Mouse (Mus musculus) forebrain, embryonic 12.5 days (tissue): ENCODE data around the gene Sergef. TPM values are rescaled to one million over a fixed set of nuclear protein-coding genes. Genes with fewer than 3 reads are reported as not detected.

ENCODE experiments used
- ATAC-seq: fragments of 200-750 bp; cut with Nextera tagmentation; 2 replicates; pipeline ENCODE4 v1.8.0; 2017; ENCODE audit warnings: moderate TSS enrichment; ENCODE audit not compliant: low FRiP score
- H3K27ac ChIP-seq: fragments of 300-500 bp; sonication (generic); 2 replicates; pipeline ENCODE4 v1.5.1; 2016; ENCODE audit warnings: mild to moderate bottlenecking
- H3K27me3 ChIP-seq: fragments of 300-500 bp; sonication (generic); 2 replicates; pipeline ENCODE4 v1.6.1; 2016; ENCODE audit warnings: mild to moderate bottlenecking
- H3K36me3 ChIP-seq: fragments of 300-500 bp; sonication (generic); replicated peaks from 2 replicates; pipeline ENCODE4 v1.6.1; 2016; ENCODE audit warnings: mild to moderate bottlenecking
- H3K4me1 ChIP-seq: fragments of 300-500 bp; sonication (generic); 2 replicates; pipeline ENCODE4 v1.6.1; 2016
- H3K4me2 ChIP-seq: fragments of 300-500 bp; sonication (generic); 2 replicates; pipeline ENCODE4 v1.6.1; 2016; ENCODE audit warnings: mild to moderate bottlenecking, moderate library complexity
- H3K4me3 ChIP-seq: fragments of 300-500 bp; sonication (generic); replicated peaks from 2 replicates; pipeline ENCODE4 v1.5.1; 2016; ENCODE audit warnings: mild to moderate bottlenecking
- H3K9ac ChIP-seq: fragments of 300-500 bp; sonication (generic); 2 replicates; pipeline ENCODE4 v1.6.1; 2016; ENCODE audit warnings: mild to moderate bottlenecking
- H3K9me3 ChIP-seq: fragments of 300-500 bp; sonication (generic); 2 replicates; pipeline ENCODE4 v1.6.1; 2016
- WGBS: fragments of 180-500 bp; shearing (Covaris S2); methylation state at CpG from one replicate; pipeline ENCODE4 v1.1.7; 2016; 5-methylcytosine and 5-hydroxymethylcytosine counted together
- polyA plus RNA-seq: library from polyadenylated mRNA; unstranded; fragments of >200 nt; fragmentation: Nextera tagmentation; extraction: Ambion mirVana; gene quantifications from 2 replicates; pipeline ENCODE4 v1.2.1, GENCODE M21; 2016

The Sergef gene
- polyA plus RNA-seq, 1 experiment from 2014 or later, result 19.0 TPM

DNA sequence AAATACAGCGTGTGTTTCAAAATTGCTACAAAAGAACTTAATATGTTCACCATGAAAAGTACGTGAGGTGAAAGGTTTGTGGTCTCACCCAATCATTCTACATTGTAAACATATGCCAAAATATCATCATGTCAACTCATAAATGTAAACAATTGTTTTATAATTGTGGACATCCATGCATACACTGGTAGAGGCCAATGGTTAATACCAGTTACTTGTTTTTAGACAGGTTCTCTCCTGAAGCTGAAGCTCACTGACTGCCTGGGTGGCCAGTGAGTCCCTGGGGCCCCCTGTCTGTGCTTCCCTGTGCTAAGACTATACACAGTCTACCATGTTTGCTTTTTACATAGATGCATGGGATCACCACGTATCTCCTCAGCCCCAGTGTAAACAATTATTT lies 91.5 kb downstream of the Sergef start:
- Histone ChIP-seq H3K27me3 (no peaks in the 10 kb centered on the region), H3K36me3 (no peaks in the 10 kb centered on the region), H3K4me1 (peaks cover 19% of the 10 kb centered on the region), H3K4me3 (no peak overlapping the region), H3K27ac (no peak overlapping the region), H3K9me3 (no peaks in the 10 kb centered on the region), H3K4me2 (no peak overlapping the region), H3K9ac (no peak overlapping the region)
- no peak for ATAC-seq
- WGBS, result 92% methylated on average over 3 of the region's 3 CpGs

DNA sequence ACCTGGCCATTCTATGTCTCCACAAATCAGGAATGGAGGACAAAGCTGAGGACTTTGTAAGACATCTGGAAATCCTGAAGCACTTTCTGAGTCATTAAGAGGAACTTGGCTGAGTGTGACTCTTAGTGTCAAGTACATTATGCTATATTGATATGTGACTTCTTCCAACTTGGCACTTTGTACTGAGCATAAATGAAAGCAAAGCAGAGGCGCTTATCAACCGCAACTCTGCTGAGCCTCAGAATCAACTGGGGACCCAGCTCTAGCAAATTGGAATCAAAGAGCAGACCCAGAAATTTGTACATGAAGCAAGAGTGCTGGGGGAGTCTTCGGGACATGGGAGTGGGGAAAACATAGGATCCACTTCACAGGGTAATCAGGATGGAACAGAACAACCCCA lies 92.0 kb downstream of the Sergef start:
- H3K4me3 ChIP-seq, result no peak overlapping the region
- no peak overlapping the region for H3K4me2 ChIP-seq
- peaks cover 19% of the 10 kb centered on the region for H3K4me1 ChIP-seq
- WGBS, result 97% methylated on average over 3 of the region's 3 CpGs
- no peaks in the 10 kb centered on the region for H3K9me3 ChIP-seq
- H3K36me3 ChIP-seq, result no peaks in the 10 kb centered on the region
- no peaks in the 10 kb centered on the region for H3K27me3 ChIP-seq
- no peak overlapping the region for H3K9ac ChIP-seq
- no peak overlapping the region for H3K27ac ChIP-seq
- no peak for ATAC-seq

DNA sequence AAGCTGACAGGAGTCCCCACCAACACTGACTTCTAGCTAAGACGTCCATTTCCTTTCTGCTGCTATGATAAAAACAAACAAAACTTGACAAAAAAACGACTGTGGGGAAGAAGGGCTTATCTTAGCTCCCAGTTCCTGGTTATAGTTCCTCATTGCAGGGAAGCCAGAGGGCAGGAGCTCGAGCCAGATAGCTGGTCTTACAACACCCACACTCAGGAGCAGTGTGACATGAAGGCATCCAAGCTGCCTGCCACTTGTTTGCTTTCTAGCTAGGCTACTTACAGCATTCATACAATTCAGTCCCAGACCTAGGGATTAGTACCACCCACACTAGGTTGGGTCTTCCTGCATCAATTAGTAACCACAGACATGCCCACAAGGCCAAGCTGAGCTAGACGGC lies 93.1 kb downstream of the Sergef start:
- 68% methylated on average over 4 of the region's 4 CpGs for WGBS
- Histone ChIP-seq H3K27me3 (no peaks in the 10 kb centered on the region), H3K4me3 (no peak overlapping the region), H3K36me3 (no peaks in the 10 kb centered on the region), H3K9ac (no peak overlapping the region), H3K9me3 (no peaks in the 10 kb centered on the region), H3K4me2 (no peak overlapping the region), H3K27ac (no peak overlapping the region), H3K4me1 (peaks cover 14% of the 10 kb centered on the region)
- ATAC-seq, result no peak

DNA sequence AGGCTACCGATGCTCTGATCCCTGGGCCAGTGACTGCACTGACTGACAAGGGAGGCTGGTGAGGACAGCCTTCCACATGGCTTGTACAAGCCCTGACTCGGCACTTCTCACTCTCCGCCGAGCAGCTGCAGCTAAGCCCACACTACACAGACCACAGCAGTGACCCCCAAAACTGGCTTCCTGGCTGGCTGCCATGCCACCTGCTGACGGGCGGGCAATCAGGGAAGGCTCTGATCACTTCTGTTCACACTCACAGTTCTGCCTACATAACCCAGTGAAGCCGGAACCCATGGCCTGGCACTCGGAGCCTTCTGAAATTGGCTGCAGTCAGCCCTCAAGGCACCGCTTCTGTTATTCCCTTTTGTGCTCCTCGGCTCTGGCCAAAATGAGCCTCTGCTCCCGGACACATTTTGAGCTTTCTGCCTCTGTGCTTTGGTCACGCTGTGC lies 95.4 kb downstream of the Sergef start:
- Histone ChIP-seq H3K36me3 (no peaks in the 10 kb centered on the region), H3K27ac (no peak overlapping the region), H3K4me3 (no peak overlapping the region), H3K9me3 (no peaks in the 10 kb centered on the region), H3K4me1 (peaks cover 7% of the 10 kb centered on the region; the same call in 1 of the 2 replicates), H3K27me3 (no peaks in the 10 kb centered on the region), H3K4me2 (no peak overlapping the region), H3K9ac (no peak overlapping the region)
- peak; percentile 55; the same call in 1 of the 2 replicates for ATAC-seq
- WGBS, result 81% methylated on average over 12 of the region's 12 CpGs

DNA sequence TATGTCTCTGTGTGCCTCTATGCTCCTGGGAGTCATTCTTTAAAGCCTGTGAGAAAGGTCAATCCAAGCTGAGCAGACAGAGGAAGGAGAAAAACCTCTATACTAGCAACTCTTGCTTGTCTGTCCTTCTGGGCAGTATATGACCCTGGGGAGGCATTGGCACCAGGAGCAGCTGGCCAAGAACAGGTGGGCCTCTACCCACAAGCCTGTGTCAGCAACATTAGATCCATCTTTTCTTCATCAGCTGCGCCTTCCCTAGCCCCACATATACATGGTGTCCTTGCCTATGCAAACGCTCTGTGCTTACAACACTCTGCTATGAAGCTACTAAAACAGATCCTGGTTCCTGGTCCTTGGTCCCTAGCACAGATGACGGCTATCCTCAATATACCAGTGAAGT lies 97.5 kb downstream of the Sergef start:
- H3K9me3 ChIP-seq, result no peaks in the 10 kb centered on the region
- H3K4me1 ChIP-seq, result peaks cover 12% of the 10 kb centered on the region; the same call in 1 of the 2 replicates
- H3K27me3 ChIP-seq, result no peaks in the 10 kb centered on the region
- 94% methylated on average over 3 of the region's 3 CpGs for WGBS
- H3K36me3 ChIP-seq, result no peaks in the 10 kb centered on the region
- H3K9ac ChIP-seq, result no peak overlapping the region
- H3K27ac ChIP-seq, result no peak overlapping the region
- no peak for ATAC-seq
- no peak overlapping the region for H3K4me3 ChIP-seq
- H3K4me2 ChIP-seq, result no peak overlapping the region

DNA sequence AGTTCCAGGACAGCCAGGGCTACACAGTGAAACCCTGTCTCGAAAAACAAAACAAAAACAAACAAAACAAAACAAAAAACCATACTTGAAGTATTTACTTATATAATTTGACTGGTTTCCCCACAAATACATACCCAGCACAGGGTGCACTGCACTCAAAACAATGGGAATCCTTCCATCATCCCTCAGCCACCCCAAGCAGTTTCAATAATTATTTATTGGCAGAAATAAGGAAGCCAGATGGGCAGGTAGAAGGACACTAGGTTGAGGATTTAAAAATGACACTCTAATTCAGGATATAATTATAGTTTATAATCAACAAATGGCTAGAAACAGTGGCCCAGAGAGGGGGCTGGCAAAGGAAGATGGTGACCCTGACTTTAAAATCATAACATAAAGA lies 99.0 kb downstream of the Sergef start:
- Histone ChIP-seq H3K9ac (no peak overlapping the region), H3K4me3 (no peak overlapping the region), H3K4me1 (peaks cover 19% of the 10 kb centered on the region), H3K9me3 (no peaks in the 10 kb centered on the region), H3K36me3 (no peaks in the 10 kb centered on the region), H3K27ac (no peak overlapping the region), H3K4me2 (no peak overlapping the region), H3K27me3 (no peaks in the 10 kb centered on the region)
- 88% methylated on average over 1 of the region's 1 CpGs for WGBS
- ATAC-seq, result no peak

DNA sequence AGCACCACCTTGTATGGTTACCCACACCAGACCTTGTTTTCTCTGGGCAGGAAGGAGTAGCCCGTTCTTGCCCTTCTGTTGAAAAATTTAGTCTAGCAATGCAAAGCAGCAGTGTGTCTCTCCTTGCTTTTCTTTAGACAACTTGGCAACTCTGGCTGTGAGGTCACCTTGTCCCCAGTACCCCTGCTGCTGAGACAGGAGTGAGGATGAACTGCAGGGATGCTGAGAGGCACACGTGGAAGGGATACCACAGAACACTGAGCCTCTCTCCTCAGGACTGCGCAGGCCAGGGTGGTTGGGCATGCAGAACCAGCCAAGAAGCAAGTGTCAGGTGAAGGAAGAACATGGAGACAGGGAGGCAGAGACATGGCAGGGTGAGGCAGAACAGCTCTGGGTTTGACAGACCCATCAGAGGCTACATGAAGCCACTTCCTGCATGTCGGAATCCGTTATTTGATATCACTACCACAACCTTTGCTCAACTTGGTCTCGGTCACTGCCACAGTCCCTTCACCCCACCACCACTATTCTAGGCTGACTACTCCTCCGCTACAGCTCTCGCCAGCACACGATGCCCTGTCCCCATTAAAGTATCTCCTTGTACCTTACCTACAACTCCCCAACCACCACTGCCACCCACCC lies 103.0 kb downstream of the Sergef start:
- WGBS, result 87% methylated on average over 9 of the region's 9 CpGs
- Histone ChIP-seq H3K4me1 (peaks cover 26% of the 10 kb centered on the region), H3K4me3 (no peak overlapping the region), H3K4me2 (no peak overlapping the region), H3K27me3 (no peaks in the 10 kb centered on the region), H3K9me3 (no peaks in the 10 kb centered on the region), H3K9ac (no peak overlapping the region), H3K36me3 (no peaks in the 10 kb centered on the region), H3K27ac (no peak overlapping the region)
- ATAC-seq, result no peak

DNA sequence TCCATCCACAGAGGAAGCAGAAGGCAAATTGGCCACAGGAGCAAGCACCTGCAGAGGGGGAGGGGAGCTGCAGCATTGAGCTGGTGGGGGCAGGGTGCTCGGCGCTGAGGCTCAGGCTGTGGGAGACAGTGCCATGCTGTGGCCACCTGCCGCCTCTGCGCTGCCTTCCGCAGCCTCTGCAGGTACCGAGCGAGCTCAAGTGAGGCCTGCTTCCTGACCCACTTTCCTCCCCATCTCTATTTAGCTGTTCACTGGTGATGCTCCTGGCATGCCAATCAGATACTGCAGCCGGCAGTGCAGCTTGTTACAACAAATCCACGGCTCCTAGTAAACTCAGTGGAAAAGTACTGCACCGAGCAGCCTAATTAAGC lies 104.2 kb downstream of the Sergef start:
- H3K36me3 ChIP-seq, result no peaks in the 10 kb centered on the region
- peaks cover 26% of the 10 kb centered on the region for H3K4me1 ChIP-seq
- no peaks in the 10 kb centered on the region for H3K9me3 ChIP-seq
- H3K4me3 ChIP-seq, result no peak overlapping the region
- peak overlapping the region; percentile 19 for H3K4me2 ChIP-seq
- H3K27ac ChIP-seq, result 0 out of 2 replicates have a peak overlapping the region, but pooled peaks have one; percentile 37
- no peaks in the 10 kb centered on the region for H3K27me3 ChIP-seq
- 14% methylated on average over 10 of the region's 10 CpGs for WGBS
- ATAC-seq, result peak; percentile 91
- H3K9ac ChIP-seq, result 0 out of 2 replicates have a peak overlapping the region, but pooled peaks have one; percentile 5

DNA sequence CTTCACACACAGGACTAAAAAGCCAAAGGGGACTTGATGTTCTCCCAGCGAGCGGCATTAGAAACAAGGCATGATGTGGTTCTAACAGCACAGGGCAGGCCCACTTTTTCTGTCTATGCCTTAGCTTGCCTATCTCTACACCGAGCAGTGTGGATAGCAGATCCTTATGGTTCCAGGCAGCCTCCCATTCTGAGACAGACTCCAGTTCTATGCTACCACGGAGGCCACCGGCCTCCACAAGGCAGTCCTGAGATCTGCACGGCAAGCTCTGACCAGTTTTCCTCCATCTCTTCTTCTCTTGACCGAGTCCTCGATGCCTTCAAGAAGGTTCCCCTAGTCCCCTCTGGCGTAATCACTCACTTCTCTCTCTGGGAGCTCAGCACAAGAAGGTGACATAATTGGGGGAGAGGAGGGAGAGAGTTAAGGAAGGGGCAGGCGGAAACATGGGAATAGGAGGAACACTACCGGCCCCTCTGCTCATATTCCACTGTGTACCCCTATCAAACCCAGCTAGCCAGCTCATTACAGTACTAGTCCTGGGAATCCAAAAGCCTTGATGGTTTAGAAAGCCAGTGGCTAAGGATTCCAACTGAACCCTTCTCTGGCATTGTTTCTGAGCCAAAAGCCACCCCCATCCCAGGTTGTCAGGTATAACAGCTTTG lies 104.7 kb downstream of the Sergef start:
- H3K4me2 ChIP-seq, result peak overlapping the region; percentile 19; the same call in 1 of the 2 replicates
- peaks cover 26% of the 10 kb centered on the region for H3K4me1 ChIP-seq
- no peaks in the 10 kb centered on the region for H3K36me3 ChIP-seq
- no peaks in the 10 kb centered on the region for H3K27me3 ChIP-seq
- 0 out of 2 replicates have a peak overlapping the region, but pooled peaks have one; percentile 5 for H3K9ac ChIP-seq
- no peak overlapping the region for H3K4me3 ChIP-seq
- WGBS, result 85% methylated on average over 11 of the region's 11 CpGs
- H3K27ac ChIP-seq, result 0 out of 2 replicates have a peak overlapping the region, but pooled peaks have one; percentile 37
- peak; percentile 28; the same call in 1 of the 2 replicates for ATAC-seq
- H3K9me3 ChIP-seq, result no peaks in the 10 kb centered on the region

DNA sequence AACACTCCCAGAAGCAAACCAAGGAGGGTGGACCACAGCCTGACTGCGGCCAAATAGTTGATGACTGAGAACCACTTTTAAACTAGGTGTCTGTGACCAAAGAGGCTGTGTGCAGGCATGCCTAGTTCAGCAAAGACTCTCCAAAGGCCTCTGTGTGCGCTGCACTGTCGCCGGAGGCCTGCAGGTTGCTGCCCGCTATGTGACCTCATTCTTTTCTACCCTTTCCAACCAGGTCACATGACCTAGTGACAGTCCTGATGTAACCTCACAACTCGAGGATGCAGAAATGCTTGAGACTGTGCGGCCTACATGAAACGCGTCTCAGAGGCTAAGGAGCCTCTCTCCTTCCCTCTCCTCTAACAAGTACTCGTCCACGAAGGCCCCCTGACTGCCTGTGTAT lies 106.1 kb downstream of the Sergef start:
- 83% methylated on average over 11 of the region's 11 CpGs for WGBS
- H3K4me2 ChIP-seq, result no peak overlapping the region
- no peak overlapping the region for H3K9ac ChIP-seq
- no peaks in the 10 kb centered on the region for H3K27me3 ChIP-seq
- no peaks in the 10 kb centered on the region for H3K9me3 ChIP-seq
- ATAC-seq, result no peak
- no peak overlapping the region for H3K27ac ChIP-seq
- H3K4me1 ChIP-seq, result peaks cover 26% of the 10 kb centered on the region
- H3K36me3 ChIP-seq, result no peaks in the 10 kb centered on the region
- H3K4me3 ChIP-seq, result no peak overlapping the region

DNA sequence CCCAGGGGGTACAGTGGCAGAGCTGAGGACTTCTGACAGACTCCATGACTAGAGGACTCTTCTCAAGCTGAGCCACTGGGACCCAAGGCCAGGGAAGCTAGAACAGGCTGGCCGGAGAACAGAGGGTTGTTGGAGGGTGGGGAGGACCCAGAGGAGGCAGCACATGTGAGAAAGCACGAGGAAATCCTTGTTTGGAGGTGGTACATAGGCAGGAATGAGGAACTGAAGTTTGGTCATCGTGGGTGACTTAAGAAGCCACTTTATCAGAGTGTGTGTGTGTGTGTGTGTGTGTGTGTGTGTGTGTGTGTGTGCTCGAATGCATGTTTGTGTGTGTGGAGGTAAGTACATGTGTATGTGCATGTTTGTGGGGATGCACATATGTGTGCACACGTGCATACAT lies 108.3 kb downstream of the Sergef start:
- Histone ChIP-seq H3K4me3 (no peak overlapping the region), H3K4me2 (no peak overlapping the region), H3K27me3 (no peaks in the 10 kb centered on the region), H3K9me3 (no peaks in the 10 kb centered on the region), H3K36me3 (no peaks in the 10 kb centered on the region), H3K27ac (no peak overlapping the region), H3K4me1 (peaks cover 22% of the 10 kb centered on the region), H3K9ac (no peak overlapping the region)
- ATAC-seq, result no peak
- 76% methylated on average over 5 of the region's 5 CpGs for WGBS

DNA sequence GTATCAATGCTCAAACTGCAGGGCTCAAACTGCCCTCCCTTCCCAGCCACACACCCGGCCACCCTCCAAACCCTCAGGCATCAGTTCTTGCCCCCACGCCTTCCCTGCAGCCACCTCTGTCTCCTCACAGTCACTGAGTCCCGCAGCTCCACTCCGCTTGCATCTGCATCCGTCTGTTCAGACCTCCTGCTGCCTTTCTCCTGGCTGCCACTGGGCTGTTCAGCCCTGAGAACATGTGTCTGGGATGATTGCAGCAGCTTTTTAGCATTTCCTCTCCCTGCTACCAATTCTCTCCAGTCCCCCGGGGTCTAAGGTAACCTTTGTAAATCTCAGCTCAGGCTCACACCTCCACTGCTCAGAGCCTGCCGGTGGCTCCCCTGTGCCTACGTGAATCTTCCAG lies 109.7 kb downstream of the Sergef start:
- Histone ChIP-seq H3K36me3 (no peaks in the 10 kb centered on the region), H3K9ac (no peak overlapping the region), H3K9me3 (no peaks in the 10 kb centered on the region), H3K4me1 (peaks cover 8% of the 10 kb centered on the region; the same call in 1 of the 2 replicates), H3K27me3 (no peaks in the 10 kb centered on the region), H3K27ac (no peak overlapping the region), H3K4me2 (no peak overlapping the region), H3K4me3 (no peak overlapping the region)
- 57% methylated on average over 8 of the region's 8 CpGs for WGBS
- no peak for ATAC-seq

DNA sequence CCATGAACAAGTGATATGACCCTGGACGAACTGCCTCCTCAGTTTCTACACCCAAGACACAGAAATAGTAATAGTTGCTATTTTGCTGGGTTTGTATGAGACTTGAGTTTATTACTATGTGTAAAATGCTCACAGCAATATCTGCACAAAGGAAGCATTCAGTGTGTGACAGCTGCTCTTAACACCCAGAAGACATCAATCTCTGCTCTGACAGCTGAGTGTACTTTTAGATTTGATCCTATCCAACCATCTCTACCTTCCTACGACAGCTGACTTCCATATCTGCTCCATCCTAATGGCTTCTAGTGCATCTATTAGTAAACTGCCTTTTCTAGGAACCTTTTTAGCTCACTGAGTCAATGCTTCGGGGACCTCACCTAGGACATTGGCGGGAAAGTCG lies 110.3 kb downstream of the Sergef start:
- no peak overlapping the region for H3K27ac ChIP-seq
- H3K27me3 ChIP-seq, result no peaks in the 10 kb centered on the region
- no peaks in the 10 kb centered on the region for H3K36me3 ChIP-seq
- H3K9ac ChIP-seq, result no peak overlapping the region
- no peaks in the 10 kb centered on the region for H3K9me3 ChIP-seq
- no peak overlapping the region for H3K4me2 ChIP-seq
- 87% methylated on average over 5 of the region's 5 CpGs for WGBS
- H3K4me3 ChIP-seq, result no peak overlapping the region
- no peak for ATAC-seq
- H3K4me1 ChIP-seq, result 0 out of 2 replicates have a peak, but pooled peaks cover 2% of the 10 kb centered on the region
